Mouse (Mus musculus): ENCODE measurements around the gene Acvr2a.
"Not testable (repeated sequence)": the region's sequence is repeated elsewhere in the genome, so short reads cannot be mapped to it uniquely, and the experiment has no call there.

Acvr2a gene

DNA sequence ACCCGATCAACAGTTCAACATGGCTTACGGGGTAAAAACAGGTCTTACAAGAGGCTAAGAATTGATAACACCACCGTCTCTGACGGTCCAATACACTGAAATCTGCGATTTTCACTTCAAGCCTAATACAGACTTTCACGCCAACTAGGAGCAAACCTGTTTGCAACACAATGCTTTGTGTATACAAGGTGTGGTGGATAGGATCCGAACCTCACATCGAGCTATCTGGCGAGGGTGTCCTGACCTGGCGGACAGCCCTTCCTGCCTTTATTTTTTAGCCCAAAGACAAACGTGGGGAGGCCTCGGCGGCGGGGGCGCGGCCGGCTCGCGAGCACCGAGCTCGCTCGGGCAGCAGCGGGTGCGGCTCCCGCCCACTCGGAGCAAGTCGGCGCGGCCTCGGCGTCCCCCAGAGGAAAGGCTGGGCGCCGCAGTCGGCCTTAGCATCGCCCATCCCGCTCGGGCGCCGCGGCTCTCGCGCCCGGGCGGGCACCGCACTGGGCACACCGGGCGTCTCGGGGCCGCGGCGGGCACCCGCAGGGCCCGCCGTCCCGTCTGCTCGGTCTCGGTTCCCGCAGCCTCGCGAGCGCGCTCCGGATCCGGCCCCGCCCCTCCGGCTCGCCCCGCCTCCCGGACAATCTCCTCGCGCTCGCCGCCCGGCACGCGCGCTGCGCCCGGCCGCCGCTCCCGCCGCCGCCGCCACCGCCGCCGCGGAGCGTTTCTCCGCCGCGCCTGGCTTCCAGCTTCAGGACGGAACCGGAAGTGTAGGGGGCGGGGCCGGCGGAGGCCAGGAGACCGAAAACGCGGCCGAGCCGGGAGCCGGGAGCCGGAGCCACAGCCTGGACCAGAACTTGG, at the start of gene Acvr2a:
TSS of gene Acvr2a (plus strand) at position 739 of the 852 bp plus-strand sequence.
- in situ Hi-C loops (cut with MboI; ENCODE audit: low sequenced_read_pairs), result no loop called here

GRCm38 (mm10) chr2:48766513-48766912, 47.4 kb upstream of the Acvr2a start:
- in situ Hi-C loops (cut with MboI; ENCODE audit: low sequenced_read_pairs), result no loop called here

GRCm38 (mm10) chr2:48767778-48768177, 46.1 kb upstream of the Acvr2a start:
- in situ Hi-C loops (cut with MboI; ENCODE audit: low sequenced_read_pairs), result no loop called here

- in situ Hi-C loops (cut with MboI; ENCODE audit: low sequenced_read_pairs), result no loop called here
Measured at GRCm38 (mm10) chr2:48768219-48768618, 45.7 kb upstream of the Acvr2a start.

DNA sequence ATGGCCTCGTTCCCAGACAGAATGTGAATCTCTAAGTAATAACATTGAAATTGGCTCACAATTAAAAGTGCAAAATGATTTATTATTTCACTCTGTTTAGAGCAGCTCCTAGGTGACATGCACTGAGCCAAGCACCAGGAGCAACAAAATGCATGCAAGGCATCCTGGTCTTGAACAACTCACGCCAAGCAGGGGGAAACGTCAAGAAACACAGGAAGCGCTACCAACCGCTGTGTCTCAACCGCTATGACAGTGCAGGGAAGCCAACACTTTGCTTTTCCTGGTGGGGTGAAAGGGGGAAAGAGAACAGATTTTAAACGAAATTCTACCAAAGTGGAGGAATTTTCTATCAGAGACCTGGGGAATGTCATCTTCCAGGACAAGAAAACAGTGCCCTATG, 43.8 kb upstream of the Acvr2a start:
- in situ Hi-C loops (cut with MboI; ENCODE audit: low sequenced_read_pairs), result no loop called here

GRCm38 (mm10) chr2:48770634-48771033, 43.3 kb upstream of the Acvr2a start:
- in situ Hi-C loops (cut with MboI; ENCODE audit: low sequenced_read_pairs), result no loop called here

DNA sequence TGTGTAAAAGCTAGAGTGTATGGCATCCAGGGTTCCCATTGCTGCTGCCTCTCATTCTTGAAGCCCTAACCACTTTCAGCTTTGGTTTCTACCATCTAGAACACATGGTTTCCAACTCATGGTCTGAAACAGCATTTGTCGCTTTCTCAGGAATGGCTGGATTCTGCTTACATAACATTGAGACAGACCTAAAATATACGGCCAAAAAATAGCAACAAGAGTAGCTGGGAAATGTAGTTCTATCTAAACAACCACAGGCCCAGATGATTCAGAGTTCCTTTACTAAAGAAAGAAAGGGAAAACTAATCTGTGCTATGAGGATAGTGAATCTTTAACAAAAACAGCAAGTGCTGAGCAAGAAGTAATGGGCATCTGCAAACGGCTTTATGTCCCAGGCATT, 38.6 kb upstream of the Acvr2a start:
- in situ Hi-C loops (cut with MboI; ENCODE audit: low sequenced_read_pairs), result no loop called here

GRCm38 (mm10) chr2:48788901-48789300, 25.0 kb upstream of the Acvr2a start:
- in situ Hi-C loops (cut with MboI; ENCODE audit: low sequenced_read_pairs), result no loop called here

DNA sequence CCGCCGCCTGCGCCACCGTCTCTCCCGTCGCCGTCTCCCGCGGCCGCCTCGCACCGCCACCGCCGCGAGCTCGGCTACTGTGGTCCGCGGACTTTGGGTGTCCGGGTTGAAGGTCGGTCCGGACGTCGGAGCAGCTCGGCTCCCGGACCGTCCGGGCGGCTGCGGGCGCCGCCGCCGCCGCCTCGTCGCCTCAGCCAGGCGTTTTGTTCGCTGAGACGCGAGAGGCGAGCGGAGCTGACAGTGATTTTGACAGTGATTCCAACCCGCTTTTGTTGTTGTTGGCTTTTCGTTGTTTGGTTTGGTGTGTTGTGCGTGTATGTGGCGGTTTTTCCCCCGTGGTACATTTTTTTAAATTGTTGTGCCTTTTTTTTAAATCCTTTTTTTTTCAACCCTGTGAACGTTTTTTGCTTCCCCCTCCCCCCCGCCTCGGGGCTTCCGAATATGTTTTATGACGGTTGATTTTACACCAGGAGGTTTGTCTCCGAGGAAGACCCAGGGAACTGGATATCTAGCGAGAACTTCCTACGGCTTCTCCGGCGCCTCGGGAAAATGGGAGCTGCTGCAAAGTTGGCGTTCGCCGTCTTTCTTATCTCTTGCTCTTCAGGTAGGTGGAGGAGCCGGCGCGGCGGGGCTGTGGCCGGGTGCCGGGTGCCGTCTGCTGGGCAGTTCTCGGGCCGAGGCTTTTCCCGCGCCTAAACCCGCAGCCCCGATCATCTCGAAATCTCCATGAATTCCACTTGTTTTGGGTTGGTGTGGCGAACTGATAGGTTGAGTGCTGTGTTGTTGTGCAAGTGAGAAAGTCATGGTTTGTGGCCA, 522 bp downstream of the Acvr2a start:
- in situ Hi-C loops (cut with MboI; ENCODE audit: low sequenced_read_pairs), result no loop called here

DNA sequence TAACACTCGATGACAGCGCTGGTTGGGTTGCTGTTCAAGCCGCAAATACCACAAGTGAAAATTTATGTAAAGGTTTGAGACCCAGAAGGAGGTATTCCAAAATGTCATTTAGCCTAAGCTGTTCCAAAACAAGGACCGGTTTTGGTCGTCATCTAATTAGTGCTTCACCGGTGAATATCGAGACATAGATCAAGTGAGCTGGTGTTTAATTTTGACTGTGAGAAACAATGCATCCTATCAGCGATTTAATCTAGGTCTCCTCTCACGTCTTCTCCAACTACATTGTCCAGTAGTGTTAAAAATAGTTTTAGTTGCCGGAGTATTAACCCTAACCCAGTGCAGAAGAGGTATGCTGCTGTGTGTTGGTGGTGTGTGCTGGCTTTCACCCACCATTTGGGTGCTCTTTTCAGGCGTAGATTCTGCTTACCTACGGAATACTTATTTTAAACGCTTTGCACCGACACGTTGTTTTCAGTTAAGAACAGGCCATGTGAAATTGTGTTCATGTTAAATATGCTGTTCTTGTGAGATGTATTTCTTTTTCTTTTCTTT, 1.2 kb downstream of the Acvr2a start:
- in situ Hi-C loops (cut with MboI; ENCODE audit: low sequenced_read_pairs), result no loop called here

DNA sequence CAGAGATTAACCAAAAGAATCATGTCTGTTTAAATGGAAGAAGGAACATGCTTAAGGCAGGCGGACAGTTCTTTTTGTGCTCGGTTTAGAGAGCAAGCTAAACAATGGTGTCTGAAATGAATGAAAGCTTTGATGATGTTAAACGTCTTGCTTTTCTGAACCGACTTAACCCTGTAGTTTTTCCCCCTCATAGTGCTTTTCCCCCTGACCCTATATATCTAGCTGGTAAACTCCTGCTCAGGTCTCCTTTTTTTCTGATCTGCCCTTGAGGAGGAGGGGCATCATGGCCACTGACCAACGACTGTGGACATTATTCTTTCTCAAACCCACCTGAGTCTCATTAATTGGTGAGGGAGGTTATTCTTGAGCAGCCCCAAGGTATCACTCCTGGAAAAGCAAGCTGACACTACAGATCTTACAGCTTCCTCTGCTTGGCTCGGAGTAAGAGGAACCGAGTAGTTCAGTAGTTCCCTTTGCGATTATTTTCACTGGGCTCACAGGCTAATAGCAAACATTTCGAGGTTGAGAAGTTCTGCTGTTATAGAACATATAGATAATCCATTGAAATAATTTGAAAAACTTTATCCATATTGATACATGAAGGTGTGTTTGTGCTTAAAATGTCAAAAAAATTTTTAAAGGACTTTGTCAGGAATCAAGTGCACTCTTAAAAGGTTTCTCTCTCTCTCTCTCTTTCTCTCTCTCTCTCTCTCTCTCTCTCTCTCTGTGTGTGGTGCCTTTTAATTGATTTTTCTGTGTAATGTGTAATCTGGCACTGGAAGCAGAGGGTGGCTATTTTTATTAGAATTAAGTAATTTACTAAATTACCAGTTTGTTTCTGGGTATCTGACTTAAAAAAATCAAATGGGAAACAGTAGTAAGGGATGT, 2.5 kb downstream of the Acvr2a start:
- in situ Hi-C loops (cut with MboI; ENCODE audit: low sequenced_read_pairs), result no loop called here

DNA sequence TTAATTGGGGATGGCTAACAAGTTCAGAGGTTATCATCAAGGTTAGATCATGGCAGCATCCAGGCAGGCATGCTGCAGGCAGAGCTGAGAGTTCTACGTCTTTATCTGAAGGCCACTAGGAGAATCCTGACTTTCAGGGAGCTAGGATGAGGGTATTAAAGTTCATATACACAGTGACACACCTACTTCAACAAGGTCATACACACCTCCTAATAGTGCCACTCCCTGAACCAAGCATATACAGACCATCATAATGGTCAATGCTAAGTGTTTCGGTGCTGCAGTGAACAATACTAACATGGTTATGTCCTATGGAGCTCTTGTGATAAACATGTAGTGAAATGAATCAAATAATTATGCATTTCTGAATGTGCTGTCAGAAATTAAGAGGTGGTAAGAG, 12.0 kb downstream of the Acvr2a start:
- in situ Hi-C loops (cut with MboI; ENCODE audit: low sequenced_read_pairs), result no loop called here

DNA sequence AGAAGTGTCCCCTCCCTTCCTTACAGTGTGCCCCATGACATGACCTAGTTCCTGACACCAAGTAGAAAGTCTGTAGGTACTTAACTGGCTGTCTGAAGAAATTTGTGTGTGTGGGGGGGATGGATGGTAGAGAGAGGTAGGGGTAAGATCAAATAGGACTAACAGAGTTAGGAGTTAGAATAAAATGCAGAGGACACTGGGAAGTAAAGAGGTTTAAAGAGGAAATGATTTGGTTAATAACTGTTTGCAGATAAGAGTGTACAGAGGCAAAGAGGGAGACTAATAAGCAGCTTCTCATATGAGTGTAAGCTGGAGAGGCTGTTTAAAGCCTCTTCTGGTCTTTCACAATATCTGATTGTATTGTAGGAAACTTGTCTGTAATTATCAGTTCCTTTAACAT, 12.5 kb downstream of the Acvr2a start:
- in situ Hi-C loops (cut with MboI; ENCODE audit: low sequenced_read_pairs), result no loop called here

- in situ Hi-C loops (cut with MboI; ENCODE audit: low sequenced_read_pairs), result no loop called here
Measured at GRCm38 (mm10) chr2:48830492-48830891, 16.6 kb downstream of the Acvr2a start.

DNA sequence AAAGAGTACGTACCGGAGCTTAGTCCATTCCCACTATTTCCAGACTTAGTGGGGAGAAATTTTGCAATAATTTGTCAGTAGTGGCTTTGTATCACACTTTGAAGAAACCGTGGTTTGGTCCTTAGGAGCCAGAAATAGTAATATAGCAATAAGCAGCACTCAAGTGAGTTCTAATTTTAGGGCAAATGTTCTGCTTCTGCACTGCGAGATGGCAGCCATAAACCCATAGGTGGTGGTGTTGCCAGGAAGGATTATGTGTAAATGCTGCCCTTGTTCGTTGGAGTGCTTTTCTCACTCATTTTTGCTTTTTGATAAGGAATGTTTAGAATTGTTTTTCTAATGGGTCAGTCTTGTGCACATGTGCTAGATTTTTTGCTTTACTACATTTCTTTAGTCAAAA, 18.4 kb downstream of the Acvr2a start:
- in situ Hi-C loops (cut with MboI; ENCODE audit: low sequenced_read_pairs), result no loop called here

DNA sequence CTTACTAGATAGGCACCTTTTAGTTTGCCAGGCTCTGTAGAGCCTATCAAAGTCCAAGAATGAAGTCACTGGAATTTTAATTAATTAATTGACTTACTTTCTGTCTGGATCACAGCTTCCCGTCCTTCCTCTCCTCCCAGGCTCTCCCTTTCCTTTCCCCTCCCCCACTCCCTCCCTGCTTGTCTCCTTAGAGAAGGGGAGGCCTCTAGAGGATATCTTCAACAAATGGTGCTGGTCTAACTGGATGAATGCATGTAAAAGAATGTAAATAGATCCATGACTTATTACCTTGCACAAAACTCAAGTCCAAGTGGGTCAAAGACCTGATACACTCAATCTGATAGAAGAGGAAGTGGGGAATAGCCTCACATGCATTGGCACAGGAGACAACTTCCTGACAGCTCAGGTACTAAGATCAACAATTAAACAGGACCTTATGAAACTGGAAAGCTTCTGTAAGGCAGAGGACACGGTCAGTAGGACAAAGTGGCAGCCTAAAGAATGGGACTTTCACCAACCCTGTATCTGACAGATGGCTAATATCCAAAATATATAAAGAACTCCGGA, 20.1 kb downstream of the Acvr2a start:
- in situ Hi-C loops (cut with MboI; ENCODE audit: low sequenced_read_pairs), result no loop called here

- in situ Hi-C loops (cut with MboI; ENCODE audit: low sequenced_read_pairs), result no loop called here
Measured at GRCm38 (mm10) chr2:48841611-48842470, 27.9 kb downstream of the Acvr2a start.

GRCm38 (mm10) chr2:48846689-48847398, 32.9 kb downstream of the Acvr2a start:
- in situ Hi-C loops (cut with MboI; ENCODE audit: low sequenced_read_pairs), result no loop called here

DNA sequence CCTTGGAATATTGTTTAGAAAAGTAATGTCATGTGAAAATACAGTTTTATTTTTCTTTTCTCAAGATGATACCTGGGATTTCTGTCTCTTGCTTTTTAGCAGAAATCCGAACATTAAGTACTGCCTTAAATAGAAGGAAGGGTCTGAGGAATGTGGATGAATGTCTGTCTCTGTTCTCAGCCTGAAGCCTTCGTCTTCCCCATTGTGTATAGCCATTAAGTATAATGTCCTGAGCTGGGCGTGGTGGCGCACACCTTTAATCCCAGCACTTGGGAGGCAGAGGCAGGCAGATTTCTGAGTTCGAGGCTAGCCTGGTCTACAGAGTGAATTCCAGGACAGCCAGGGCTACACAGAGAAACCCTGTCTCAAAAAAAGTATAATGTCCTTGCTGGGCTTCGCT, 51.7 kb downstream of the Acvr2a start:
- in situ Hi-C loops (cut with MboI; ENCODE audit: low sequenced_read_pairs), result not testable (repeated sequence)
